Mouse (Mus musculus) MEL (cell line): ENCODE results near the gene Psmb5. TPM values are rescaled to one million over a fixed set of nuclear protein-coding genes. Genes with fewer than 3 reads are reported as not detected.
A peak's percentile ranks its signal among the peaks of the same experiment; 100 is the strongest.

Experiments used
- DNase-seq: peaks from one replicate; pipeline ENCODE4 v3.0.0; 2011; ENCODE audit warnings: low read depth, low spot score
- H3K27ac ChIP-seq: 2 replicates; pipeline ENCODE4 v1.5.1; 2012; ENCODE audit warnings: low read depth, mild to moderate bottlenecking, control low read depth, low read length, moderate library complexity; ENCODE audit not compliant: control insufficient read depth
- H3K27me3 ChIP-seq, 2 experiments: fragments of 150-350 bp in 1 of 2; sonication (generic) in 1 of 2; 2 replicates each; pipeline ENCODE4 v1.6.1; 2012; ENCODE audit warnings: low read length in 2 of 2, mild to moderate bottlenecking in 2 of 2, improper control_type of control experiment in 1 of 2, moderate library complexity in 1 of 2; ENCODE audit not compliant: insufficient read depth in 2 of 2, control insufficient read depth in 1 of 2
- H3K36me3 ChIP-seq, 2 experiments: 2 replicates each; pipeline ENCODE4 v1.6.1; 2012 to 2014; ENCODE audit warnings: low read length in 2 of 2, improper control_type of control experiment in 1 of 2, inconsistent platforms in 1 of 2, mild to moderate bottlenecking in 1 of 2; ENCODE audit not compliant: insufficient read depth in 2 of 2, control insufficient read depth in 1 of 2
- H3K4me1 ChIP-seq, 2 experiments: fragments of 150-350 bp in 1 of 2; sonication (generic) in 1 of 2; 2 replicates each; pipeline ENCODE4 v1.6.1; 2012; ENCODE audit warnings: low read length in 2 of 2, improper control_type of control experiment in 1 of 2, mild to moderate bottlenecking in 1 of 2; ENCODE audit not compliant: insufficient read depth in 2 of 2, control insufficient read depth in 1 of 2
- H3K4me3 ChIP-seq, 2 experiments: fragments of 150-350 bp in 1 of 2; sonication (generic) in 1 of 2; 2 replicates each; pipeline ENCODE4 v1.5.1; 2012; ENCODE audit warnings: low read depth in 2 of 2, low read length in 2 of 2, mild to moderate bottlenecking in 2 of 2, moderate library complexity in 2 of 2, control low read depth in 1 of 2, improper control_type of control experiment in 1 of 2; ENCODE audit not compliant: control insufficient read depth in 1 of 2, insufficient read depth in 1 of 2
- H3K79me2 ChIP-seq: 2 replicates; pipeline ENCODE4 v1.6.1; 2012; ENCODE audit warnings: mild to moderate bottlenecking, low read length, moderate library complexity; ENCODE audit not compliant: control insufficient read depth, poor library complexity, insufficient read depth
- H3K9ac ChIP-seq: 2 replicates; pipeline ENCODE4 v1.6.1; 2012; ENCODE audit warnings: low read depth, mild to moderate bottlenecking, control low read depth, low read length, moderate library complexity; ENCODE audit not compliant: control insufficient read depth, poor library complexity, severe bottlenecking
- H3K9me3 ChIP-seq: fragments of 150-350 bp; sonication (generic); replicated peaks from 2 replicates; pipeline ENCODE4 v1.6.1; 2012; ENCODE audit warnings: mild to moderate bottlenecking, low read length, improper control_type of control experiment, moderate library complexity; ENCODE audit not compliant: insufficient read depth
- CTCF ChIP-seq, 3 experiments: IDR thresholded peaks in 2 of 3; conservative IDR thresholded peaks in 1 of 3; 2 replicates each; pipeline ENCODE4 v1.5.1; 2011 to 2012; ENCODE audit warnings: low read length in 3 of 3, low read depth in 2 of 3, mild to moderate bottlenecking in 2 of 3, improper control_type of control experiment in 1 of 3, inconsistent platforms in 1 of 3, mixed read lengths in 1 of 3, moderate library complexity in 1 of 3; ENCODE audit not compliant: control insufficient read depth in 1 of 3, insufficient read depth in 1 of 3, poor library complexity in 1 of 3, severe bottlenecking in 1 of 3
- E2F4 ChIP-seq: IDR thresholded peaks from 2 replicates; pipeline ENCODE4 v1.6.1; 2011; ENCODE audit warnings: low read depth, low read length, improper control_type of control experiment, borderline replicate concordance
- GATA1 ChIP-seq: IDR thresholded peaks from 2 replicates; pipeline ENCODE4 v1.6.1; 2011; ENCODE audit warnings: low read depth, low read length, improper control_type of control experiment
- MYC ChIP-seq: IDR thresholded peaks from 2 replicates; pipeline ENCODE4 v1.6.1; 2011; ENCODE audit warnings: low read depth, mild to moderate bottlenecking, low read length, improper control_type of control experiment, moderate library complexity
- NELFE ChIP-seq: IDR thresholded peaks from 2 replicates; pipeline ENCODE4 v1.6.1; 2011; ENCODE audit warnings: low read depth, low read length, improper control_type of control experiment
- POLR2A ChIP-seq, 2 experiments: IDR thresholded peaks; 2 replicates each; pipeline ENCODE4 v1.6.1; 2011 to 2012; ENCODE audit warnings: low read length in 2 of 2, mild to moderate bottlenecking in 2 of 2, control low read depth in 1 of 2, improper control_type of control experiment in 1 of 2, low read depth in 1 of 2, moderate library complexity in 1 of 2; ENCODE audit not compliant: control insufficient read depth in 1 of 2, insufficient read depth in 1 of 2, poor library complexity in 1 of 2
- RAD21 ChIP-seq: IDR thresholded peaks from 2 replicates; pipeline ENCODE4 v1.6.1; 2011; ENCODE audit warnings: mild to moderate bottlenecking, low read depth, low read length, improper control_type of control experiment
- SIN3A ChIP-seq: IDR thresholded peaks from 2 replicates; pipeline ENCODE4 v1.6.1; 2012; ENCODE audit warnings: low read length, improper control_type of control experiment, inconsistent platforms
- SMC3 ChIP-seq: IDR thresholded peaks from 2 replicates; pipeline ENCODE4 v1.6.1; 2011; ENCODE audit warnings: low read depth, low read length, improper control_type of control experiment
- TCF12 ChIP-seq: IDR thresholded peaks from 2 replicates; pipeline ENCODE4 v1.6.1; 2014; ENCODE audit warnings: low read depth, mild to moderate bottlenecking, inconsistent platforms, low read length, improper control_type of control experiment, moderate library complexity
- ZC3H11A ChIP-seq: IDR thresholded peaks from 2 replicates; pipeline ENCODE4 v1.6.1; 2012; ENCODE audit warnings: low read depth, mild to moderate bottlenecking, inconsistent platforms, low read length, improper control_type of control experiment
- polyA plus RNA-seq, 2 experiments: library from polyadenylated mRNA; stranded (reverse) in 1 of 2; unstranded in 1 of 2; fragments of >175 nt in 1 of 2; fragments of >200 nt in 1 of 2; gene quantifications; 2 replicates each; pipeline versions ENCODE4 v1.2.1 to v1.2.4; 2012; ENCODE audit warnings: low replicate concordance in 2 of 2, low read depth in 1 of 2; ENCODE audit not compliant: insufficient read length in 2 of 2, insufficient read depth in 1 of 2, missing spikeins in 1 of 2
- total RNA-seq: library from RNA; depleted of rRNA; stranded (reverse); fragments of 300-350 nt; gene quantifications from 2 replicates; pipeline ENCODE4 v1.2.3, GENCODE M21; 2012

The Psmb5 gene
- total and polyA plus RNA-seq, 3 experiments, result 305 to 546 (median 318) TPM

GRCm38 (mm10) chr14:54640946-54641304 lies 23.1 kb upstream of the Psmb5 start, which contains the start of gene Gm17606:
Gene Gm17606, plus strand, starts transcription at chr14:54640952.
- Histone ChIP-seq H3K4me3 (peak within 1 kb of the TSS; percentile 66 to 92), H3K9ac (peak within 1 kb of the TSS; percentile 77), H3K36me3 (no peaks in the 10 kb centered on the region; a peak in 2 of 4 replicates), H3K27me3 (no peaks in the 10 kb centered on the region), H3K4me1 (peaks cover 4% of the 10 kb centered on the region in 2 experiments; a peak in 2 of 4 replicates), H3K27ac (peak within 1 kb of the TSS; percentile 63), H3K79me2 (no peaks in the 10 kb centered on the region; the same call in 1 of the 2 replicates), H3K9me3 (no peaks in the 10 kb centered on the region)
- no peak for DNase-seq
- TF ChIP-seq POLR2A (IDR thresholded peaks at IDR 0.05; ENCODE audit: control insufficient read depth in 1 of 2, insufficient read depth in 1 of 2, low read depth in 1 of 2, low read length in 2 of 2, poor library complexity in 1 of 2) (peak in 1 of 2 experiments; percentile 49; a peak in 1 of 4 replicates), SIN3A (no peak), NELFE (peak; percentile 47; the same call in 1 of the 2 replicates)
- TF ChIP-seq, all 39 proteins: peak for 2

- Histone ChIP-seq H3K4me3 (no peak overlapping the region), H3K27ac (no peak overlapping the region), H3K4me1 (peaks cover 4% of the 10 kb centered on the region in 2 experiments; a peak in 2 of 4 replicates), H3K9ac (no peak overlapping the region), H3K9me3 (no peaks in the 10 kb centered on the region), H3K79me2 (no peaks in the 10 kb centered on the region; the same call in 1 of the 2 replicates), H3K36me3 (no peaks in the 10 kb centered on the region; a peak in 1 of 4 replicates), H3K27me3 (no peaks in the 10 kb centered on the region)
- DNase-seq, result no peak
- TF ChIP-seq TCF12 (no peak), POLR2A (IDR thresholded peaks at IDR 0.05; ENCODE audit: control insufficient read depth in 1 of 2, insufficient read depth in 1 of 2, low read depth in 1 of 2, low read length in 2 of 2, poor library complexity in 1 of 2) (no peak), E2F4 (no peak)
Observed at GRCm38 (mm10) chr14:54640121-54640520, 22.3 kb upstream of the Psmb5 start.

GRCm38 (mm10) chr14:54638210-54638609 lies 20.4 kb upstream of the Psmb5 start:
- no peaks in the 10 kb centered on the region; a peak in 1 of 4 replicates for H3K36me3 ChIP-seq
- H3K27ac ChIP-seq, result no peak overlapping the region
- no peak for DNase-seq
- TF ChIP-seq CTCF (IDR thresholded peaks at IDR 0.05 in 2 of 3, conservative IDR thresholded peaks at IDR 0.05 in 1 of 3; ENCODE audit: control insufficient read depth in 1 of 3, insufficient read depth in 1 of 3, low read depth in 2 of 3, low read length in 3 of 3, poor library complexity in 1 of 3, severe bottlenecking in 1 of 3) (peak in 2 of 3 experiments; percentile 48 to 50; a peak in 4 of 6 replicates), MYC (no peak), ZC3H11A (peak; percentile 36), SMC3 (peak; percentile 55), GATA1 (no peak), RAD21 (peak; percentile 39)
- no peaks in the 10 kb centered on the region; the same call in 1 of the 2 replicates for H3K79me2 ChIP-seq
- H3K9me3 ChIP-seq, result no peaks in the 10 kb centered on the region
- H3K4me3 ChIP-seq, result no peak overlapping the region
- no peak overlapping the region for H3K9ac ChIP-seq
- H3K27me3 ChIP-seq, result no peaks in the 10 kb centered on the region
- H3K4me1 ChIP-seq, result peaks cover 4% of the 10 kb centered on the region in 2 experiments; a peak in 2 of 4 replicates
